Mouse (Mus musculus) induced T-regulatory cell, adult 2 months (primary cell): Measurements from ENCODE around the gene Nckap5l.

Experiments
- DNase-seq: peaks from one replicate; pipeline ENCODE4 v3.0.0-alpha.2; 2012; ENCODE audit warnings: low read depth

The Nckap5l gene

DNA sequence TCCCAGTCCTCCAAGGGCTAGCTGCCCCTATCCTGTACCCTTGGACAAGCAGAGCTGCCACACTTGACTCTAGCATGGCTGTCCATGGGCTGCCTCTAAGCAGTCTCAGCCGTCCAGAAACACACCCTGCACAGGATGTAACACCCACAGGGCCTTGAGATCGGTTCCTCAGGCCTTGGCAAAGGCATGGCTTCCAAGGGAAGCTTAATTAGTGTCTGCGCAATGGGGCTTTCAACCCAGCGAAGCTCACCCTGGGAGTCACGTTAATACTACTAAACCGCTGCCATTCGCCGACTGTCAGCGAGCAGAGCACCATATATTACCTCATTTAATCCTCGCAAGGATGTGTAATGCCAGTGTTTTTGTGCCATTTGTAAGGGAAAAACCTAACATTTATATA, 26.5 kb downstream of the Nckap5l start:
- no peak for DNase-seq

DNA sequence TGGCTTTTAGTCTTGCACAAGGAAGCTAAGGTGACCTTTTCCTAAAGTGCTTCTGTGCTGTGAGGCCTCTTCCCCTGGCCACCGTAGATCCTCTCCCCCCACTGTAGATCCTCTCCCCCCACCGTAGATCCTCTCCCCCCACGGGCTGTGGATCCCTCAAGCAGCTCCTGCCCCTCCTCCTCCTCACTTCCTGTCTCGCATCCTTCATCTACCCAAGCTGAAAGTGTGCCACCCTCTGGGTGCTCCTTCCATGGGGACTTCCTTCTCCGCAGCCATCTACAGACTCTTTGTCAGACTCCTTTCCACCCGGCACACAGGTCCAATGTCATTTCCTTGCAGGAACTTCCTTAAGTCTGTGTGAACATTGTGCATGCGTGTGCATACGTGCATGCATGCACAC, 27.2 kb downstream of the Nckap5l start:
- DNase-seq, result no peak

DNA sequence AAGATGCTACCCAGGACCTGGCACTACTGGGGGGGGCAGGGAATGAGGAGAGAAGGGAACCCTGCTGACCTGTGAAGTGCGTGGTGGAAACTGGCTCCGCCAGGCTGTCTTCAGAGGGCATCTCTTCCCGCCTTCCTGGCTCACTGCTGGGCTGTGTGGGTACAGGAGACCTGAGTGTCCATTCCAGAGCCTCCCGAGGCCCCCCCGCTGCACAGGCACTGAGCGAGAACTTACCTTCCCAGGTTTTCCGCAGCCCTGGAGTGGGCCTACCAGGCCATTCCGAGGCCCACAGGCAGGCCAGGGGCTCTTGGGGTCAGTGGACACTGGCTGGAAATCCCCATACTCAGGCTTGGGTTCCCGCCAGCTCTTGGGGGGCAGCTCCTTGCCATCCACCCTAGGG, 33.7 kb downstream of the Nckap5l start:
- no peak for DNase-seq

DNA sequence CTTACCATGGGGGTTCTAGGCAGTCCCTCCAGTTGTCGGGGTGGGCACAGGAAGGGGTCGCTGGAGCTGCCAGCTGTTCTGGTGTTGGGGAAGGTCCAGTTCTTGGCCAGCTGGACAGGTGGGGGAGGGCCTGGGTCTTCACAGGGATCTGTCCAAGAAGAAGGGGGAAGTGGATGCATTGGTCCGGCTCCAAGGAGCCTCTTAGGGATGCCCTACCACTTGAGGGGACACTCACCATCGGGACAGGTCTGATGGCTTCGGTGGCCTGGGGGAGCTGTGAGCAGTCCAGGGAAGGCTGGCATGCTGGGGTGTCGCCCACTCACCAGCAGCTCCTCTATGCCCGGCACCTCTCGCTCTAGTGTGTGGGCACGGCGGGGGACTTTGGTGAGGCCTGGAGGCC, 34.4 kb downstream of the Nckap5l start:
- DNase-seq, result no peak

DNA sequence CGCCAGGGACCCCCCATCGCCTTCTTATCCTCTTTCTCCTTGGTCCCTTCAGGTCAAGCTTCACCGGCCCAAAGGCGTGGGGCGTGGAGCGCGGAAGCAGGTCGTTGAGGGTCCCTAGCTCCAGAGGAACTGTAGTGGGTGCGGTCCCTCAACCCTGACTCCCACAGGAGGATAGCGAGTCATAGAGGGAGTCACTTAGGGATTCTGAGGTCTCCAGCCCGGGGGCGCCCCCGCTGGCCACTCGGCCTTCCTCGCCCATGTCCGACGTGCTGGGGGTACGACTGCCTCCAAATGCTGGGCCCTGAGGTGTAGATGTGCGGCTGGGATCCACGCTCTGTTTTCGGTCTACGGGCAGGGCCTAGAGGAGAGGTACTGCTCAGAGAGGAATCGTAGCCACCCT, 35.0 kb downstream of the Nckap5l start:
- no peak for DNase-seq

DNA sequence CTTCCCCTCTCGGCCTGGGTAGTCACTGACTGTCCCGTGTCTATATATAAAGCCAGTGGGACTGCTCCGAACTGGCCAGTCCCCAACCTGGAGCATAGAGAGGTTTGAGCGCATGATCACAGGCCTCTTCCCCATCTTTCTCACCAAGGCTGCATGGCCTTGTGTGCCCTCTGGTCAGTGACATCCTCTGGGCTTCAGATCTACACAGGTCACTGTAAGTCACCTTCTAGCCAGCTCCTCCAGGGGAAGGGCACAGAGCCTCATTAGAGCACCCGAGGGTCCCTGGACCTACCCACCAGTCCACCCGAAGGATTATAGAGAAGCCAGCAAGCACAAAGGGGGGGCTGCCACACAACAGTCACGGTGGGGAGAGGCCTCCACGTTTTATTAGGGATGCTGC, 35.9 kb downstream of the Nckap5l start:
- DNase-seq, result no peak

DNA sequence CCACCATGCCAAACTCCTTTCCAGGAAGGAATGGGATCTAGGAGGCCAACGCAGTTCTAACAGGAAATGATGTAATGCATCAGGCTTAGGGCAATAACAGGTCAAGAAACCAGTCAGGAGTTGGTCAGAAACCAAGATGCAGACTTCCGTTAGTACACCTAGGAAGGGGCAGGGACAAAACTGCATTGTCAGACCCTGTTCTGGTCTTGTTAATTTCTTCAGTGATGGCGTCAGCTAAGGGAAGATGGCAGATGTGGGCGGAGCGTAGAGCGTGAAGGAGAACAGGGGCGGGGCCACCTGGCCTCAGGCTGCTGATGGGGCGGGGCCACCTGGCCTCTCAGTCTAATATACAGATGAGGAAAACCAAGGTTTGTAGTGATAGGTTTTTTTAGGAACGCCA, 36.4 kb downstream of the Nckap5l start:
- DNase-seq, result peak; percentile 43

DNA sequence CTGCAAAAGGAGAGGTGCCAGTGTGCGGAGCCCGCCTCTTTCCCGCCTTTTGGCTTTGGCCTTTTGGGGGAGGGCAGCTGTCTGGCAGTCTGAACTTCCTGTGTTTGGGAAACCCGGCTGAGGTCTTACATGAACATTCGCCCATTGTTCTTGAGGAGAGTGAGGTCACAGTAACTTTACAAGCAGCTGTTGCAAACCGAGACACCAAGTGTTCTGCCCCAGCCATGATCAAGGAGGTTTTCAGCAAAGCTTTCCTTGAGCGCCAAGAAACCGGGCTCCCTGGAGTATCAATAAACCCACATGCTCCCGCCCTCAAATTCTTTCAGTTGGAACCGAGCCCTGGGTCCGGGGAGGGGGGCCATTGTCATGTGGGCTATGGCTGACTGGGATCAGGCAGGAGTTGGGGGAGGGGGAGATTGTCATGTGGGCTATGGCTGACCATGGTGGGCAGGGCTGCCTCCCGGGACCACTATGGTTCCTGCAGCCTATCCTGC, 37.0 kb downstream of the Nckap5l start:
- DNase-seq, result no peak

DNA sequence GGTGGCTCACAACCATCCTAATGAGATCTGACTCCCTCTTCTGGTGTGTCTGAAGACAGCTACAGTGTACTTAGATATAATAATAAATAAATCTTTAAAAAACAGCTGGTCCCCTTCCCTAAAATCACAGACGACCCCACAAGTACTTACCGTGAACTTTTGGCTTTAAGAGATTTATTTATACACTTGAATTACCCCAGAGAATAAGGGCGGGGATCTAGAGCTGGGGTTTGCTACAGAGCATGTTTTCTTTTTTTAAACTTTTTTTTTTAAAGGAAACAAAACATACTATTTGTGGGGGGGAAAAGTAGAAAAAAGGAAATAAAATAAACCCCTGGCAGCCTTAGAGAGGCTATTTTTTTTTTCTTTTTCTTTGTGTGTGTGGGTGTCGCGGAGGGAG, 37.4 kb downstream of the Nckap5l start:
- no peak for DNase-seq

DNA sequence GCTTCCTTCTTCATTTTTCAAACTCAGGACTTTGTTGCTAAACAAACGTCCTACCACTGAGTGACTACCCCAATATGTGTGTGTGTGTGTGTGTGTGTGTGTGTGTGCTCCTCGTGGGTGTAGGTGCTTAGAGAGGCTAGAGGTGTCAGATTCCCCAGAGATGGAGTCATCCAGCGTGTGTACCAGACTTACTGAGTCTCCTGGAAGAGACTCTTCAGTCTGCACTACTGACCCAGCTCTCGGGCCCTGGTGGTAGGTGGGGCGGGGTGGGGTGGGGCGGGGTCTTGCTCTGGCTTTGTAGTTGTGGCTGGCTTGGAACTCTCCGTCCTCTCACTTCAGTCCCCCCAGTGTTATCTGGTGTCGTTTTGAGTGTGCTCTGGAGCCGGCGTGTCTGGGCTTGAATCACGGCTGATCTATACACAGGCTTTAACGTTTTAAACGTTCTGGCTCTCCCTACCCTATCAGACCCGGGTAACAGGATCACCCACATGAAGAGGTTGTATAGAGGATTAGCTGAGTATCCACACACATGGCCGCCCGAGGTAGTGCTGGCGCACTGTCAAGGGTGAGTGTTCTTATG, 39.8 kb downstream of the Nckap5l start:
- no peak for DNase-seq

DNA sequence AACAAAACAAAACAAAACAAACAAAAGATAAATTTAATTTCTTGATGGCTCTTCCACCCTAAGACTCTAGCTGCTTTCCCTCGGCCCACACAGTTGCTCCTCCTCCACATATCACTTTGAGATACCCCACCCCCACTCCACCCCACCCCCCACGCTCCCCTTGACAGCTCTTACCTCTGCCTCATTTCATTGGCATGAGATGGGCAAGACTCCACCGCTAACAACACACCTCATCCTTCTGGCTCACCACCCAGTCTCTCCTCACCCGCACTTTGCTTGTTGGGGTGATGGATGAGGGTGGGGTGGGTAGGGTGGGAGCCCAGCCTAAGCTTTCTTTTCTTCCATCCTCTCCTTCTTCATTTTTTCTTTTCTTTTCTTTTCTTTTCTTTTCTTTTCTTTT, 40.6 kb downstream of the Nckap5l start:
- DNase-seq, result no peak

DNA sequence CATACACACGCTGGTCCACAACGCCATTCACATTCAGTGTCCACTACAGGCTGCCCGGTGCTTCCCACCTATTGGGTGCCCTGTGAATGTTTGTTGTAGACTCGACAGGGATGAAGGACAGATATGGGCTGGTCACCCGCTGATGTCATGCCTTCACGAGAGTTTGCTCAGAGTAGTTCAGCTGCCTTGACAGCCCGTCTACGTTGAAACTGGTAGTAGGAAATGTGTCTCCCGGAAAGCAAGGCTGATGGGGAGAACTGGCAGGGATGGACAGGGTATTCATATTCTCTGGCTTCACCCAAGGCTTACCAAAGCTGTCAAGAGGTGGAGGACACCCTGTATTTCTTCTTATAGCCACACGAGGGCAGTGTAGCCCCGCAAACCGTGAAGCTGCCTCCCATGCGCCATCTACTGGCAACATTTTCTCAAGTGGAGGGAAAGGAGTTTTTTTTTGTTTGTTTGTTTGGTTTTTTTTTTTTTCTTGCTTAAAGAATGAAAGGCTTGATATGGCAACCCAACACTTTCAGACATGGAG, 41.1 kb downstream of the Nckap5l start:
- peak; percentile 97 for DNase-seq

DNA sequence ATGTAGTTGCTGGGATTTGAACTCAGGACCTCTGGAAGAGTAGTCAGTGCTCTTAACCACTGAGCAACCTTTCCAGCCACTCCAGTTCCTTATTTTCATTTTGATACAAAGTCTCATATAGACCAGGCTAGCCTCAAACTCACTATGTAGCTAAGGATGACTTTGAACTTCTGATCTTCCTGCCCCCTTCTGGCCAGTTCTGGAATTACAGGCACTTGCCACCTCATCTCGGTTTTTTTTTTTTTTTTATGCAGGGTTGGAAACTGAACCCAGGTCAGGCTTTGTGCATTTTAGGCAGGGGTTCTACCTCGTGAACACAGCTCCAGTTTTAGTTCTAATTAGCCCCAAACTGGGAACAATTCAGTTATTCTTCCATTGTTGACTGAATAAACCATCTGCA, 41.8 kb downstream of the Nckap5l start:
- DNase-seq, result peak; percentile 89

DNA sequence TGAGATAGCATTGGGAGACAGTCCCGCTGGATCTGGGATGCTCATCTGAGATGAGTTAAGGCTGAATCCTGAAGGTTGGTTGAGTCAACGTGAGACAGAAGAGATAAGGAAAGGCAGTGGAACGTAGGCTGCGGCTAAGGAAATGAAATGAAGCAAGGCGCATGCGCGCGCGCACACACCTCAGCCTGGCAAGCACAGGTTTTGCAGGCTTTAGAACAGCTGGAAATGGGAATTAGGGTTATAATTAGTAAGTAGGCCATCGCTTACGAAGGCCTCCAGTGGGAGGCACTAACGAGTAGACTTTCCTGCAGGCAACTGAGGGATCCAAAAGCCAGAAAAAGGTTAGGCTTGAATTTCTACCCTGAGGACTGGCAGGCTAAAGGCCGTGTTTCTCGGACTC, 45.8 kb downstream of the Nckap5l start:
- DNase-seq, result no peak

DNA sequence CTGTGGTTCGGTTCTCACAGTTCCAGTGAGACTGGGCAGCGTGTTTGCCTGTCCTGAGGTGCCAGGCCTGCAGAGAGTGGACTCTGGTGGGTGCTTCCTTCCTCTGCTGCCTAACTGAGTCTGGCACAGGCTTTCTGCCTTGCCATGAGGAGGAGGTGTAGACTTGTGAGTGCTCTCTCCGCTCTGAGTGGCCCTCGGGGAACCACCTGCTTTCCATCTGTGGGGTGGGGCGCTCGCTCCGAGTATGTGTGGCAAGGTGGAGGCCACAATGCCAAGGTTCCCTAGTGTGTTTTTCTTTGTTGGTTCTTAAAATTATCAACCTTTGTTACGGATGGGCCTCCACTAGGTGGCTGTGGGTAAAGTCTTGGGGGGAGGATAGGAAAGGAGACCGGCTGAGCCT, 48.7 kb downstream of the Nckap5l start:
- DNase-seq, result no peak

DNA sequence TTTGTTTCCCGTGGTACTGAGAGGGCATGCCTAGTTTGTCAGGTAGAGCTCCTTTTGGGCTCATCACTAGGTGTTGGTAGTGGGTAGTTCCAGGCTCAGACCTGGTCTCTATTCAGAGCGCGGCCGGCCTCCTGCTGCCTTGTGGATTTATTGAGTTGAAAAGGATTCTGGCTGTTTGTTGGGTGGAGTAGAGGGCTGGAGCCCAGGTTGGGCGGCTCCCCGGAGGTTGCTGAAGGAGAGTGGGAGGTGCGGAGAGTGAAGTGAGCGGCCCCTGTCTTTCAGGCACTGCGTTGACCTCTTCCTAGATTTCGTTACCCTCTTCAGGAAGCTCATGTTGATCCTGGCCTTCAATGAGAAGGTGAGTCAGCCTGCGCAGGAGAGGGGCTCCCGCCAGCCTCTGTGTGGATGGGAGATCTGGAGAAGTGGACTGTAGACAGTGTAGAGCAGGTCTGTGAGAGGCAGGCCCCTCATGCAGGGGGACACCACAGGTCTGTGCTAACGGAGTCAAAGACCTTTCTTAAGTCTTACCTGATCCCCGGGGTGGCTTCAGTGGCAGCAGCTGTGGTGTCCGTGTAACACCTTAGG, 50.5 kb downstream of the Nckap5l start:
- no peak for DNase-seq

DNA sequence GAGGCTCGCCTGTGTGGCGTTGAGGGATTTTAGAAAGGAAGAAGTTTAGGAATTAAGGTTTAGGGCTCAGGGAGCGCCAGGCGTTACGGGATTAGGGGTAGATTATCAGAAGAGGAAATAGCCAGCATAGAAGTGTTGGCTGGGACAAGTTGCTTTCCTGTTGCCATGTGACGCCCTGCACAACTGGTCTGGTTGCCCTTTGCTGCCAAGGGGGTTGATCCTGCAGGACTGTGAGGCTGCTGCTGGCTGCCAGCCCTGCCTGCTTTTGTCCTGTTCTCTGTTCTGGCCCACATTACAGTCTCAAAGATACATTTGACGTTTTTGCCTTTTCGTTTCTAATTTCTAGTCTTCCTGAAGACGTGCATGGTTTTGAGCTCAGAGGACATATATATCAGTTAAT, 52.4 kb downstream of the Nckap5l start:
- no peak for DNase-seq

DNA sequence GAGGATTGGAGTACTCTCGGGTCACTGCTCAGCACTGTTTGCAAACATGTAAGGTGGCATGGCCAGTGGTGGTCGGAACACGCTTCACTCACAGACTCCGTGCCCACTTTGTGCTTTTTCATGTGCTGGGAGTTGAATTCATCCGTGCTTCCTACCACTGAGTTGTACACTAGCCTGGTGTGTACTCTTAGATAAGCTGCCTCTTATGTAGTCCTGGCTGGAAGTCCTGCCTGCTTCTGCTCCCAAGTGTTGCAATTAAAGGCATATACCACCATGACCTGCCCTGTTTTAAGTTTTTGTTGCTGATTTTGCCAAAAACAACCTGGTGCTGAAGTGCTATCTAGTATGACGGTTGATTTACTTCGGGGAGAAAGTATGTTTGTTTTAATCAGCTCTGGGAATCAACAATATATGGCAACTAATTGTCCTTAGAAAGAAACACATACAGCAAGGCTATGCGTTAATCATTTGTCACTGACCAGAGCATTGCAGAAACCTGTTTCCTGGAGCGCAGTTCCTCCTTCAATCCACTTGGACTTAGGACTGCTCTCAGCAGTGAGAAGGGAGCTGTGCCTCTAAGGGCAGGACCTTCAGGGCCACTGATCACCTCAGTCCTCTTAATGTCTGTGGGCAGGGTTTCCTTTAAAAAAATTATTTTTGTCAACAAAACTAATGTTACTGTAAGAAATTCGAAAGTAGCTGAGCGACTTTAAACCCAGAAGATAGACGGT, 54.2 kb downstream of the Nckap5l start:
- DNase-seq, result no peak

DNA sequence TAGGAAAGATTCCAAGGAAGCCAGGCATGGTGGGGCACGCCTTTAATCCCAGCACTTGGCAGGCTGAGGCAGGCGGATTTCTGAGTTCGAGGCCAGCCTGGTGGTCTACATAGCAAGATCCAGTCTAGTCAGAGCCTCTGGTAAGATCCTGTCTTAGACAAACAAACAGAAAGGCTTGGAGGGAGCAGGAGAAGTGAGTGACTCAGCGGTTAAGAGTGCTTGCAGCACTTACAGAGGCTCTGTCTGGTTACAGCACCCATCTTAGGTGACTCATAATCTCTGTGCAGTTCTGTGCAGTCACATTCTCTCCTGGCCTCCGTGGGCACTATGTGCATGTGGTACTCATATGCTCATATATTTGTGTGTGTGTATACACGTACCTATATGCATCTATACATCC, 56.9 kb downstream of the Nckap5l start:
- no peak for DNase-seq

DNA sequence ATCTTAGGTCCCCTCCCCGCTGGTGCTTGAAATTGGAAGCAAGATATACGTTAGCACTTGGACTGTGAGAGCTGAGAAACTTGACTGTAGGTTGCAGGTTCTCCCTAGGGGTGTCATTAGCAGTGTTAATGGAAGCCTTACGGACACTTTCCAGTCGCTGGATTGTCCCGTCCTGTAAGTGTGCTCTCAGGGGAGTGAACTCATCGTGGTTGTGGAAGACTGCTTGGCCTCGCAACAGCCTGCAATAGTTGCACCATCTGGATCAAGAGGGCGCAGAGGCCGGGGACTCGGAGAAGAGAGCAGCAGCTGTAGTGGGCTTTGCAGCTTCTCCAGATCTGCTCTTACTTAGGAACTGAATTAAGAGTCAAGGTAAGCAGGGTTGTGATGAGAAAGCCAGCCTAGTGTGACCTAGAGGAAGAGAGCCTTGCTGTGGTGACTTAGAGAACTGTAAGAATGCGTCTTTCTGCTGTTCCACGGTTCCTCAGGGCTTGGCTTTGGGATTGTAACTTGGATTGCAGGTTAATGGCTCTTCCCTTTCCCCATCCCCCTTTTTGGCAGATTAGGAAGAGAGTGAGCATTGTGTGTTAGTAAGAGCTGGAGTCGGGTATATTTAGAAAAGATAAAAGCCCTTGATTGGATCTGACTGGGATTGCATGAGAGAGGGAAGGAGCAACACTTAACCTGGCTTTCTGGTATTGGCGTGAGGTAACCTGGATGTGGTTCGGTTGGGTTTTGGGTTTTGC, 57.9 kb downstream of the Nckap5l start:
- DNase-seq, result no peak

DNA sequence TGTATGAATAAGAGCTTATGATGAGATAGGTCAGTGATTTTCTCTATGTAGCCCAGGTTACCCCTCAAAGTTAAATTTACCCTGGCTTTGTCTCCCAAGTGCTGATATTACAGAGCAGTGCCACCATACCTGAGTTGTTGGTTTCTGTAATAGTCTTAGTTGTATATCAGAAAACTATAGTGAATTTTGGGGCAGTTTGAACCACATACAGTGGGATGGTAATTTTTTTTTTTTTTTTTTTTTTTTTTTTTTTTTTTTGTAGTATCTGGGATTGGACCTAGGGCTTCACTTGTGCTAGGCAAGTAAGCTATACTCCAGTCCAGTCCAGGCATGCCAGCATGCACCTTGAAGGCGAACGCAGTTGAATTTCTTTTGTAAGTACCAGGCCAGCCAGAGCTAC, 59.9 kb downstream of the Nckap5l start:
- DNase-seq, result no peak

DNA sequence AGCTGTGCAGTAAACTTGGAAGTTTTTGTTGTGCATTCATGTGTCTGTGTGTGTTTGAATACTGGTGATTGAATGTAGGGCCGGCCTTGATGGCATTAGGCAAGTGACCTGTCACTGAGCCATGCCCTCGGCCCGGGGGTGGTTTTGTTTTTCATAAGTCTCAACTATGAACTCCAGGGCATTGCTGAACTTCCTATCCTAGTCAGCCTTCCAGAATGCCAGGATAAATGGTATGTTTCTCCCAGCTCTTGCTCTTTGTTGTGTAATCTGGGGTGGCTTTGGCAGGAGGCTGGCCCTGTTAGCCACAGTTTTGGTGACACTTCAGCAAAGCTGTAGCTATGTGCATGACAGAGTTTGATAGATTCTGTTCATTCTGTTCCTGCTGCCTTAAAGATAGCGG, 60.7 kb downstream of the Nckap5l start:
- DNase-seq, result no peak

DNA sequence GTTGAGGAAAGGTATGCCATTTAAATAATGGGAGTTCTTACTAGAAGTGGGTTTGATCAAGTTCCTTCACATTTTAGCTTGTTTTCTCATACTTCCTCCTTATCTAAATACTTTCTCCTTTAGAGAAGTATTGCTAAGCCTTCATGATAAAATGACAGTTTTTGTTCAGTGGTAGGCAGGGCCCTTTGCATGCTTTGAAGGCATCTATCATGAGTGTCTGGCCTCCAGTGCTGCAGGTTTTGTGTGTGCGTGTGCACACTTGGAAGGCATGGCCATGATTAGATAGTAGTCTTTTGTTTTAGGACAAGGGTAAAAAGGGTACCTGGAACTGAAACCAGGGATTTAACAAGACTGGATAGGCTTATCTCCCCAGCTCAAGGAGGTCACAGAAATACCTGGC, 61.1 kb downstream of the Nckap5l start:
- no peak for DNase-seq
